Mouse (Mus musculus) heart, embryonic 14.5 days (tissue): ENCODE measurements around the gene Mylk2. TPM values are rescaled to one million over a fixed set of nuclear protein-coding genes. Genes with fewer than 3 reads are reported as not detected.

Experiments
- ATAC-seq: fragments of 200-750 bp; cut with Nextera tagmentation; 2 replicates; pipeline ENCODE4 v1.8.0; 2017; ENCODE audit warnings: low read depth, moderate TSS enrichment; ENCODE audit not compliant: insufficient number of reproducible peaks, insufficient read depth, low FRiP score
- H3K27ac ChIP-seq, 2 experiments: fragments of 200-500 bp in 1 of 2; fragments of 300-500 bp in 1 of 2; sonication (generic) in 1 of 2; replicated peaks in 1 of 2; 2 replicates each; pipeline ENCODE4 v1.5.1; 2012 to 2014; ENCODE audit warnings: low read depth in 2 of 2, low read length in 2 of 2, control low read depth in 1 of 2, mild to moderate bottlenecking in 1 of 2, mixed read lengths in 1 of 2; ENCODE audit not compliant: control insufficient read depth in 1 of 2, insufficient read depth in 1 of 2
- H3K27me3 ChIP-seq: fragments of 300-500 bp; sonication (generic); 2 replicates; pipeline ENCODE4 v1.6.1; 2014; ENCODE audit warnings: mild to moderate bottlenecking, low read length, control low read depth; ENCODE audit not compliant: control insufficient read depth, insufficient read depth
- H3K36me3 ChIP-seq: fragments of 300-500 bp; sonication (generic); 2 replicates; pipeline ENCODE4 v1.6.1; 2014; ENCODE audit warnings: mild to moderate bottlenecking, control low read depth, low read length, mixed read lengths; ENCODE audit not compliant: control insufficient read depth, insufficient read depth
- H3K4me1 ChIP-seq, 2 experiments: fragments of 200-500 bp in 1 of 2; fragments of 300-500 bp in 1 of 2; sonication (generic) in 1 of 2; 2 replicates each; pipeline ENCODE4 v1.6.1; 2012 to 2014; ENCODE audit warnings: low read length in 2 of 2, control low read depth in 1 of 2, mixed read lengths in 1 of 2; ENCODE audit not compliant: control insufficient read depth in 2 of 2, insufficient read depth in 2 of 2
- H3K4me2 ChIP-seq: fragments of 300-500 bp; sonication (generic); 2 replicates; pipeline ENCODE4 v1.6.1; 2014; ENCODE audit warnings: mild to moderate bottlenecking, low read length
- H3K4me3 ChIP-seq, 2 experiments: fragments of 200-500 bp in 1 of 2; fragments of 300-500 bp in 1 of 2; sonication (generic) in 1 of 2; 2 replicates each; pipeline ENCODE4 v1.5.1; 2012 to 2014; ENCODE audit warnings: low read length in 2 of 2, mild to moderate bottlenecking in 2 of 2, control low read depth in 1 of 2, low read depth in 1 of 2, moderate library complexity in 1 of 2; ENCODE audit not compliant: control insufficient read depth in 1 of 2, insufficient read depth in 1 of 2
- H3K9ac ChIP-seq: fragments of 300-500 bp; sonication (generic); 2 replicates; pipeline ENCODE4 v1.6.1; 2014; ENCODE audit warnings: mild to moderate bottlenecking, low read length
- H3K9me3 ChIP-seq: fragments of 300-500 bp; sonication (generic); 2 replicates; pipeline ENCODE4 v1.6.1; 2016; ENCODE audit warnings: low read length, control low read depth; ENCODE audit not compliant: control insufficient read depth
- WGBS: fragments of 180-500 bp; shearing (Covaris S2); extraction: QIAGEN DNeasy Blood & Tissue Kit; methylation state at CpG from one replicate; pipeline ENCODE4 v1.1.7; 2014; 5-methylcytosine and 5-hydroxymethylcytosine counted together
- polyA plus RNA-seq: library from polyadenylated mRNA; unstranded; fragments of >200 nt; fragmentation: Nextera tagmentation; extraction: Ambion mirVana; gene quantifications from 2 replicates; pipeline ENCODE4 v1.2.1, GENCODE M21; 2014

Gene Mylk2
- polyA plus RNA-seq, 1 experiment from 2014 or later, result not detected

GRCm38 (mm10) chr2:152943568-152943967 is 32.4 kb downstream of the Mylk2 start:
- H3K4me3 ChIP-seq, result peak overlapping the region; percentile 43 to 47; a peak in 3 of 4 replicates
- H3K36me3 ChIP-seq, result no peaks in the 10 kb centered on the region
- H3K27me3 ChIP-seq, result peaks cover 88% of the 10 kb centered on the region
- WGBS, result 7% methylated on average over 8 of the region's 8 CpGs
- H3K9ac ChIP-seq, result peak overlapping the region; percentile 62
- no peak for ATAC-seq
- H3K4me1 ChIP-seq, result peaks cover 3 to 13% of the 10 kb centered on the region in 2 experiments; a peak in 3 of 4 replicates
- H3K4me2 ChIP-seq, result peak overlapping the region; percentile 92
- no peaks in the 10 kb centered on the region for H3K9me3 ChIP-seq
- no peak overlapping the region for H3K27ac ChIP-seq

- ATAC-seq, result no peak
- no peak overlapping the region for H3K4me2 ChIP-seq
- H3K4me1 ChIP-seq, result peaks cover 3 to 13% of the 10 kb centered on the region in 2 experiments; a peak in 3 of 4 replicates
- no peak overlapping the region for H3K9ac ChIP-seq
- WGBS, result 45% methylated on average over 9 of the region's 9 CpGs
- H3K9me3 ChIP-seq, result no peaks in the 10 kb centered on the region
- no peaks in the 10 kb centered on the region for H3K36me3 ChIP-seq
- no peak overlapping the region for H3K4me3 ChIP-seq
- peaks cover 92% of the 10 kb centered on the region for H3K27me3 ChIP-seq
- no peak overlapping the region for H3K27ac ChIP-seq
Observed at GRCm38 (mm10) chr2:152944013-152944412, 32.9 kb downstream of the Mylk2 start.

GRCm38 (mm10) chr2:152947098-152947497 is 35.9 kb downstream of the Mylk2 start:
- Histone ChIP-seq H3K4me2 (no peak overlapping the region), H3K36me3 (no peaks in the 10 kb centered on the region), H3K9me3 (no peaks in the 10 kb centered on the region), H3K4me1 (peaks cover 3 to 18% of the 10 kb centered on the region in 2 experiments; a peak in 3 of 4 replicates), H3K27me3 (peaks cover 98% of the 10 kb centered on the region), H3K9ac (no peak overlapping the region), H3K27ac (no peak overlapping the region), H3K4me3 (no peak overlapping the region)
- 57% methylated on average over 7 of the region's 7 CpGs for WGBS
- ATAC-seq, result no peak

- Histone ChIP-seq H3K9ac (no peak overlapping the region), H3K4me1 (peaks cover under 1 to 6% of the 10 kb centered on the region in 2 experiments; a peak in 3 of 4 replicates), H3K4me2 (no peak overlapping the region), H3K27me3 (peaks cover 94% of the 10 kb centered on the region), H3K27ac (no peak overlapping the region), H3K36me3 (no peaks in the 10 kb centered on the region), H3K4me3 (no peak overlapping the region), H3K9me3 (no peaks in the 10 kb centered on the region)
- 79% methylated on average over 5 of the region's 5 CpGs for WGBS
- ATAC-seq, result no peak
Observed at GRCm38 (mm10) chr2:152948438-152949020, 37.4 kb downstream of the Mylk2 start.

- peaks cover 0 to 5% of the 10 kb centered on the region in 2 experiments; a peak in 1 of 4 replicates for H3K4me1 ChIP-seq
- no peak for ATAC-seq
- peaks cover 85% of the 10 kb centered on the region for H3K27me3 ChIP-seq
- WGBS, result 33% methylated on average over 11 of the region's 11 CpGs
- peak overlapping the region; percentile 97 for H3K4me2 ChIP-seq
- no peaks in the 10 kb centered on the region for H3K9me3 ChIP-seq
- H3K9ac ChIP-seq, result no peak overlapping the region
- H3K4me3 ChIP-seq, result no peak overlapping the region; a peak in 2 of 4 replicates
- H3K27ac ChIP-seq, result no peak overlapping the region
- H3K36me3 ChIP-seq, result no peaks in the 10 kb centered on the region
Observed at GRCm38 (mm10) chr2:152950358-152951064, 39.4 kb downstream of the Mylk2 start.

GRCm38 (mm10) chr2:152951065-152951849 is 40.1 kb downstream of the Mylk2 start, which contains the start of gene Dusp15:
Dusp15 (minus strand) TSS chr2:152951698.
- no peaks in the 10 kb centered on the region for H3K36me3 ChIP-seq
- H3K4me1 ChIP-seq, result peaks cover 0 to 5% of the 10 kb centered on the region in 2 experiments; a peak in 1 of 4 replicates
- H3K4me3 ChIP-seq, result peak within 1 kb of the TSS; percentile 54 to 62
- H3K27ac ChIP-seq, result no peak within 1 kb of the TSS
- peak within 1 kb of the TSS; percentile 97 for H3K4me2 ChIP-seq
- WGBS, result 2% methylated on average over 48 of the region's 54 CpGs
- peak within 1 kb of the TSS; percentile 66 for H3K9ac ChIP-seq
- H3K27me3 ChIP-seq, result peaks cover 77% of the 10 kb centered on the region
- no peaks in the 10 kb centered on the region for H3K9me3 ChIP-seq
- ATAC-seq, result no peak
